In genomic region chr9:7780250-7781150, GRCm38 (mm10) we compare ENCODE assay signal across 10 mouse cellular contexts. TPM values are rescaled to one million over a fixed set of nuclear protein-coding genes. Genes with fewer than 3 reads are reported as not detected.
A peak's percentile ranks its signal among the peaks of the same experiment; 100 is the strongest.
DNase-seq lines count a peak whose midpoint lies in the region; ATAC-seq and TF ChIP-seq lines count a peak whose summit lies in the region.
"Had no signal": no experiment of that assay in that cellular context is flagged by ENCODE, and none has a peak within 500 bp of the region (broad histone marks: within the 10 kb centered on the region; RNA-seq: fewer than 3 reads in every experiment).

No protein-coding gene starts in this region.

- H3K27me3 ChIP-seq in liver, postnatal 0 days (ENCODE audit: insufficient read depth, low read length): no peaks in the 10 kb centered on the region
- no peaks in the 10 kb centered on the region for H3K27me3 ChIP-seq in forebrain, embryonic 16.5 days (replicated peaks; ENCODE audit: control insufficient read depth, insufficient read depth, low read length)
- no peaks in the 10 kb centered on the region for H3K27me3 ChIP-seq in hindbrain, embryonic 12.5 days
- H3K27me3 ChIP-seq: heart, embryonic 15.5 days had no signal

- H3K9ac ChIP-seq in liver, postnatal 0 days (replicated peaks): no peak overlapping the region
- H3K9ac ChIP-seq in forebrain, embryonic 16.5 days (replicated peaks; ENCODE audit: low read depth, low read length): no peak overlapping the region
- H3K9ac ChIP-seq in hindbrain, embryonic 12.5 days: no peak overlapping the region
- H3K9ac ChIP-seq: heart, embryonic 15.5 days had no signal

- H3K4me2 ChIP-seq in liver, postnatal 0 days (ENCODE audit: low read depth, low read length): peak overlapping the region; percentile 20; the same call in 1 of the 2 replicates
- no peak overlapping the region for H3K4me2 ChIP-seq in forebrain, embryonic 16.5 days (ENCODE audit: low read length)
- H3K4me2 ChIP-seq in hindbrain, embryonic 12.5 days (replicated peaks): no peak overlapping the region
- H3K4me2 ChIP-seq: heart, embryonic 15.5 days had no signal

- TF ChIP-seq EP300 in liver, postnatal 0 days (IDR thresholded peaks at IDR 0.05; ENCODE audit: low read depth): peak; percentile 69

- H3K4me3 ChIP-seq in liver, postnatal 0 days (ENCODE audit: low read depth, low read length): no peak overlapping the region
- H3K4me3 ChIP-seq in forebrain, embryonic 16.5 days (replicated peaks; ENCODE audit: low read length): no peak overlapping the region
- no peak overlapping the region for H3K4me3 ChIP-seq in hindbrain, embryonic 12.5 days
- H3K4me3 ChIP-seq: heart, embryonic 15.5 days had no signal

- H3K27ac ChIP-seq in liver, postnatal 0 days (ENCODE audit: low read depth): peak overlapping the region; percentile 52
- no peak overlapping the region for H3K27ac ChIP-seq in forebrain, embryonic 16.5 days (ENCODE audit: low read length)
- H3K27ac ChIP-seq in hindbrain, embryonic 12.5 days: no peak overlapping the region
- H3K27ac ChIP-seq: heart, embryonic 15.5 days had no signal

- H3K36me3 ChIP-seq in liver, postnatal 0 days (replicated peaks; ENCODE audit: insufficient read depth, low read length): peaks cover 11% of the 10 kb centered on the region; the same call in 1 of the 2 replicates
- no peaks in the 10 kb centered on the region for H3K36me3 ChIP-seq in forebrain, embryonic 16.5 days (ENCODE audit: control insufficient read depth, insufficient read depth)
- H3K36me3 ChIP-seq in hindbrain, embryonic 12.5 days: 0 out of 2 replicates have a peak, but pooled peaks cover 5% of the 10 kb centered on the region

- WGBS in liver, postnatal 0 days (ENCODE audit: insufficient replicate concordance): 54% methylated on average over 8 of the region's 8 CpGs
- 96% methylated on average over 8 of the region's 8 CpGs for WGBS in forebrain, embryonic 16.5 days
- 92% methylated on average over 8 of the region's 8 CpGs for WGBS in hindbrain, embryonic 12.5 days

- no peak for TF ChIP-seq CTCF in liver, postnatal 0 days (IDR thresholded peaks at IDR 0.05; ENCODE audit: low read depth)

- peak; percentile 44 to 47 for DNase-seq in CD8-positive naive resting alpha-beta T cell, adult 2 months (ENCODE audit: low read depth in 2 of 2, low spot score in 2 of 2)
- DNase-seq in liver, postnatal 0 days: peak; percentile 45
- DNase-seq in spleen, postnatal 4 days (ENCODE audit: low spot score in 2 of 2): peak; percentile 62 to 76
- DNase-seq in ovary, postnatal 36 days (ENCODE audit: low spot score): no peak
- DNase-seq in urinary bladder, postnatal 4 days (ENCODE audit: low spot score in 2 of 2): no peak
- DNase-seq: kidney, adult 11 months had no signal

- no peaks in the 10 kb centered on the region for H3K9me3 ChIP-seq in liver, postnatal 0 days (ENCODE audit: low read length)
- H3K9me3 ChIP-seq in forebrain, embryonic 16.5 days (ENCODE audit: control insufficient read depth, low read length): no peaks in the 10 kb centered on the region
- no peaks in the 10 kb centered on the region for H3K9me3 ChIP-seq in hindbrain, embryonic 12.5 days (replicated peaks)
- H3K9me3 ChIP-seq: heart, embryonic 15.5 days had no signal

- ATAC-seq in common myeloid progenitor, adult 5-6 weeks (replicated peaks; ENCODE audit: low read depth, poor library complexity, severe bottlenecking): peak; percentile 74
- peak; percentile 83 for ATAC-seq in liver, postnatal 0 days
- ATAC-seq in forebrain, embryonic 16.5 days: no peak
- ATAC-seq in hindbrain, embryonic 12.5 days (ENCODE audit: low FRiP score): no peak

- H3K4me1 ChIP-seq in liver, postnatal 0 days (ENCODE audit: insufficient read depth): peaks cover 15% of the 10 kb centered on the region
- peaks cover 15% of the 10 kb centered on the region for H3K4me1 ChIP-seq in forebrain, embryonic 16.5 days (replicated peaks; ENCODE audit: control insufficient read depth, insufficient read depth, low read length)
- peaks cover 9% of the 10 kb centered on the region; the same call in 1 of the 2 replicates for H3K4me1 ChIP-seq in hindbrain, embryonic 12.5 days

RNA-seq across cellular contexts. Expression of gene Tmem123, which starts 16.7 kb away (rescaled TPM):
- total RNA-seq in common myeloid progenitor, adult 5-6 weeks (2017): 172 and 173 TPM in 2 replicates
- 27.7 and 29.2 TPM in 2 replicates for polyA plus RNA-seq in liver, postnatal 0 days (2015; fragmentation: Nextera tagmentation; extraction: Ambion mirVana)
- polyA plus RNA-seq in forebrain, embryonic 16.5 days (2015; fragmentation: Nextera tagmentation; extraction: Ambion mirVana): 23.0 and 31.0 TPM in 2 replicates
- polyA plus RNA-seq in hindbrain, embryonic 12.5 days (2016; fragmentation: Nextera tagmentation; extraction: Ambion mirVana): 80.1 and 84.2 TPM in 2 replicates

RNA-seq across cellular contexts. Expression of gene Birc2, which starts 56.4 kb away (rescaled TPM):
- 66.5 and 67.1 TPM in 2 replicates for total RNA-seq in common myeloid progenitor, adult 5-6 weeks (2017)
- 11.8 and 13.8 TPM in 2 replicates for polyA plus RNA-seq in liver, postnatal 0 days (2015; fragmentation: Nextera tagmentation; extraction: Ambion mirVana)
- 56.8 and 57.8 TPM in 2 replicates for polyA plus RNA-seq in forebrain, embryonic 16.5 days (2015; fragmentation: Nextera tagmentation; extraction: Ambion mirVana)
- polyA plus RNA-seq in hindbrain, embryonic 12.5 days (2016; fragmentation: Nextera tagmentation; extraction: Ambion mirVana): 45.5 and 47.2 TPM in 2 replicates

Comparison
In these comparisons a context has a peak if more than half of its experiments do, and no peak if none do; other contexts are left out.
1. DNase-seq: peak in CD8-positive naive resting alpha-beta T cell, adult 2 months (2 of 2), liver, postnatal 0 days (single experiment) and spleen, postnatal 4 days (2 of 2); none in ovary, postnatal 36 days (single experiment) and urinary bladder, postnatal 4 days (0 of 2).
2. ATAC-seq: peak in common myeloid progenitor, adult 5-6 weeks (single experiment) and liver, postnatal 0 days (single experiment); none in forebrain, embryonic 16.5 days (single experiment) and hindbrain, embryonic 12.5 days (single experiment).